Mouse (Mus musculus) forebrain, embryonic 11.5 days (tissue): ENCODE measurements around the gene Txlna. TPM values are rescaled to one million over a fixed set of nuclear protein-coding genes. Genes with fewer than 3 reads are reported as not detected.

ENCODE experiments used
- ATAC-seq: fragments of 200-750 bp; cut with Nextera tagmentation; replicated peaks from 2 replicates; pipeline ENCODE4 v1.8.0; 2017; ENCODE audit warnings: moderate TSS enrichment; ENCODE audit not compliant: low FRiP score
- DNase-seq: peaks from one replicate; pipeline ENCODE4 v3.0.0-alpha.2; 2017; ENCODE audit warnings: low spot score
- H3K27ac ChIP-seq: fragments of 300-500 bp; sonication (generic); 2 replicates; pipeline ENCODE4 v1.5.1; 2014; ENCODE audit warnings: low read depth, low read length
- H3K27me3 ChIP-seq: fragments of 300-500 bp; sonication (generic); 2 replicates; pipeline ENCODE4 v1.6.1; 2014; ENCODE audit warnings: mild to moderate bottlenecking, low read length, mixed read lengths; ENCODE audit not compliant: control insufficient read depth, insufficient read depth
- H3K36me3 ChIP-seq: fragments of 300-500 bp; sonication (generic); 2 replicates; pipeline ENCODE4 v1.6.1; 2014; ENCODE audit warnings: mild to moderate bottlenecking, low read length, moderate library complexity, mixed read lengths; ENCODE audit not compliant: control insufficient read depth, insufficient read depth
- H3K4me1 ChIP-seq: fragments of 300-500 bp; sonication (generic); replicated peaks from 2 replicates; pipeline ENCODE4 v1.6.1; 2014; ENCODE audit warnings: low read length, mixed read lengths; ENCODE audit not compliant: control insufficient read depth, insufficient read depth
- H3K4me2 ChIP-seq: fragments of 300-500 bp; sonication (generic); 2 replicates; pipeline ENCODE4 v1.6.1; 2014; ENCODE audit warnings: low read depth, mild to moderate bottlenecking, low read length, moderate library complexity, mixed read lengths; ENCODE audit not compliant: severe bottlenecking
- H3K4me3 ChIP-seq: fragments of 300-500 bp; sonication (generic); 2 replicates; pipeline ENCODE4 v1.5.1; 2014; ENCODE audit warnings: low read depth, low read length
- H3K9ac ChIP-seq: fragments of 300-500 bp; sonication (generic); 2 replicates; pipeline ENCODE4 v1.6.1; 2014; ENCODE audit warnings: low read length
- H3K9me3 ChIP-seq: fragments of 300-500 bp; sonication (generic); 2 replicates; pipeline ENCODE4 v1.6.1; 2016; ENCODE audit warnings: low read length, mixed read lengths; ENCODE audit not compliant: control insufficient read depth
- WGBS: fragments of 180-500 bp; shearing (Covaris S2); extraction: QIAGEN DNeasy Blood & Tissue Kit; methylation state at CpG from one replicate; pipeline ENCODE4 v1.1.7; 2014; 5-methylcytosine and 5-hydroxymethylcytosine counted together
- polyA plus RNA-seq: library from polyadenylated mRNA; unstranded; fragments of >200 nt; fragmentation: Nextera tagmentation; extraction: Ambion mirVana; gene quantifications from 2 replicates; pipeline ENCODE4 v1.2.1, GENCODE M21; 2014

Txlna gene
- polyA plus RNA-seq = 109 and 115 TPM in 2 replicates

DNA sequence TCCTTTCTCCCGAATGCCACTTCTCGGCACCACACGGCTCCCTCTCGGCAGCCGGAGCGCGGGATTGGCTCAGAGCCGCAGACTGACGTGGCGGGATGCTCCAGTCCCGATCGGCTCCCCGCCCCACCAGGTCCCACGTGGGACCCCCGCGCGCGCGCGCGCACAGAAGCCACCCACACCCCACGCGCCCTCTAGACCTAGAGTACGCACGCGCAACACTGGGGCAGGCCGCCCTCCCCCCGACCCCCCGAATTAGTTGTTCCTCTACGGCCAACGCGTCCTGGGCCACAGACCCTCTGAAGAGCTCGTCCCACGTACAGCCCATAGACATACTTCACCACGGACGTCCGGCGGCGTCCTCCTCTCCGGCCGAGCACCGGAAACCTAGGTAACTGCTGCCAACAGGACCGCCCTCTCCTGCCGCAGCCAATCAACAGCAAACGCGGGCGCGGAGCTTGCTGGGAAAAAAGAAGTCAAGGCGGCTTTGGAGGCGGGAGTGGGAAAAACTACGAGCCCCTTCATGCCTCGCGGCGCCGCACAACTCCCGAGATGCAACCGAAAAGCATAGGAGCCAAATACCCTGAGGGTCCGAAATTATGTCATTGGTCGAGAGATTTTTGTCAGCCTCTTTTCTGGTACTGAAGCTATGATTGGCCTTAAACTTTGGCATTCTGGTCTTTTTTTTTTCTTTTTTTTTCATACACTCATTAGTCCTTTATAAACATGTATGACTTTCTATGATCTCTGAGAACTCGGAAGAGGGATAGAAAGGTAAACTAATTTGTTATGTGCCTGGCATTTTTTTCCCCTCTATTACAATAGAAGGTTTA is at the start of gene Txlna:
Txlna (minus strand) TSS at position 428 of the 830 bp plus-strand sequence.
- Histone ChIP-seq H3K9me3 (no peaks in the 10 kb centered on the region), H3K4me2 (peak within 1 kb of the TSS; percentile 84), H3K27ac (peak within 1 kb of the TSS; percentile 89), H3K36me3 (peaks cover 18% of the 10 kb centered on the region; the same call in 1 of the 2 replicates), H3K27me3 (no peaks in the 10 kb centered on the region), H3K4me3 (peak within 1 kb of the TSS; percentile 58), H3K9ac (peak within 1 kb of the TSS; percentile 78), H3K4me1 (peaks cover 5% of the 10 kb centered on the region; the same call in 1 of the 2 replicates)
- under 1% methylated on average over 60 of the region's 60 CpGs for WGBS
- DNase-seq (peak; percentile 98), ATAC-seq (peak; percentile 95)

DNA sequence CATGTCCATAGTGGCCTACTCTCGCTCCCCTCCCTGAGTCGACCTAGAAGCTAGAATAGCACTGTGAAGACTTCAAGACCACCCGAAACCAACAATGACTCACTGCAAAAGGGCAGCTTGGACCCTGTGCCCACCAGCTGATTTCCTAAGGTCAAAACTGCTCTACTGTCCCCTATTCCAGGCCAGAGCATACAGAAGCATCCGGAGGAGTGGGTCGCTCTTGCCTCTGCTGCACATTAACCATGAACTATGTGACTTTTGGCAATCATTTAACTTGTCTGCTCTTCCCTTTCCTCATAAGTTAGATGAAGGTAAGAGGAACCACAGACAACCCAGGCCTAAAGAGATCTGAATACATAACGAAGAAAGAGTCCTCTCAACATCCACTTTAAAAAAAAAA is 43.7 kb upstream of the Txlna start:
- 96% methylated on average over 6 of the region's 6 CpGs for WGBS
- no peak overlapping the region for H3K9ac ChIP-seq
- ATAC-seq (no peak), DNase-seq (no peak)
- H3K4me3 ChIP-seq = no peak overlapping the region
- no peak overlapping the region for H3K27ac ChIP-seq
- no peaks in the 10 kb centered on the region for H3K4me1 ChIP-seq
- no peaks in the 10 kb centered on the region for H3K9me3 ChIP-seq
- no peak overlapping the region for H3K4me2 ChIP-seq
- peaks cover 20% of the 10 kb centered on the region; the same call in 1 of the 2 replicates for H3K36me3 ChIP-seq
- no peaks in the 10 kb centered on the region for H3K27me3 ChIP-seq

DNA sequence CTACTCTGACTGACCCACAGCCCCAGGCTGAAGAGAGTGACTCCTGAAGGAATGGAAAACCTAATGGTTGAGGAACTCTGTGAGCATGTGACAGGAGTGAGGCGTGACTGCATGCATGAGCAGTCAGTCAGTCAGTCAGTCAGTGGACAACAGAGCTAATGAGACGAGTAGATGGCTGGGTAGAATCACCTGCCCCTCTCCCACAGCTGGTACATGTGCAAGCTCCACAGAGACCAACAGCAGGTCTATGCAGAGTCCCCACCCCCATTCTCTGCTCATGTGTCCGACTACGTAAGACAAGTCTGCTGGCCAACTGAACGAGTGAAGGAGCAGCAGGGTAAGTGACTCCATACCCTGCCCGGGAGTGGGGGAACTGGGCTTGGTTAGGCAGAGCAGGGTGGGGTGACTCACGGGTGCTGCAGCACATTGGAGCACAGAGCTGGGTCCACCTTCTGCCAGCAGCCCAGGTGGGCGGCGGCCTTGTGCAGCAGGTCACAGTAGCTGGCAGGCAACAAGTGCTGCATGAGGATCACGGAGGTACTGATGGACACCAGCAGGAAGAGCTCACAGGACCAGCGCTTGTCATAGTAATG is 43.1 kb upstream of the Txlna start:
- Histone ChIP-seq H3K27me3 (no peaks in the 10 kb centered on the region), H3K9me3 (no peaks in the 10 kb centered on the region), H3K4me1 (no peaks in the 10 kb centered on the region), H3K9ac (no peak overlapping the region), H3K27ac (no peak overlapping the region), H3K36me3 (peaks cover 20% of the 10 kb centered on the region; the same call in 1 of the 2 replicates), H3K4me3 (no peak overlapping the region), H3K4me2 (no peak overlapping the region)
- DNase-seq = no peak
- WGBS = 91% methylated on average over 11 of the region's 11 CpGs
- no peak for ATAC-seq

DNA sequence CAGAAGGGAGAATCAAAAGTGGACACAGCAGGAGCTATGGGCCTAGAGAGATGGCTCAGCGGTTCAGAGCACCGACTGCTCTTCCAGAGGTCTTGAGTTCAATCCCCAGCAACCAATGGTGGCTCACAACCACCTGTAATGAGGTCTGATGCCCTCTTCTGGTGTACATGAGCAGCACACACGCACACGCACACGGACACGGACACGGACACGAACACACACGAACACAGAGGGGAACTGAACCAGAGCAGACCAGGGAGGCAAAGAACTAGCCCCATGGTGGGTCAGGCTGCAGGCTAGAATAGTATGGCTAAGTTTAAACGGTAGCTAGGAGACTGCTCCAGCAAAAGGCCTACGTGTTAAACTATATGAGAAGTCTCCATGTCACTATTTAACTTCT is 41.0 kb upstream of the Txlna start:
- Histone ChIP-seq H3K36me3 (peaks cover 18% of the 10 kb centered on the region; the same call in 1 of the 2 replicates), H3K27me3 (no peaks in the 10 kb centered on the region), H3K4me1 (no peaks in the 10 kb centered on the region), H3K9me3 (no peaks in the 10 kb centered on the region), H3K27ac (no peak overlapping the region), H3K4me3 (no peak overlapping the region), H3K4me2 (no peak overlapping the region), H3K9ac (no peak overlapping the region)
- DNase-seq = no peak
- ATAC-seq = no peak
- 95% methylated on average over 11 of the region's 11 CpGs for WGBS

DNA sequence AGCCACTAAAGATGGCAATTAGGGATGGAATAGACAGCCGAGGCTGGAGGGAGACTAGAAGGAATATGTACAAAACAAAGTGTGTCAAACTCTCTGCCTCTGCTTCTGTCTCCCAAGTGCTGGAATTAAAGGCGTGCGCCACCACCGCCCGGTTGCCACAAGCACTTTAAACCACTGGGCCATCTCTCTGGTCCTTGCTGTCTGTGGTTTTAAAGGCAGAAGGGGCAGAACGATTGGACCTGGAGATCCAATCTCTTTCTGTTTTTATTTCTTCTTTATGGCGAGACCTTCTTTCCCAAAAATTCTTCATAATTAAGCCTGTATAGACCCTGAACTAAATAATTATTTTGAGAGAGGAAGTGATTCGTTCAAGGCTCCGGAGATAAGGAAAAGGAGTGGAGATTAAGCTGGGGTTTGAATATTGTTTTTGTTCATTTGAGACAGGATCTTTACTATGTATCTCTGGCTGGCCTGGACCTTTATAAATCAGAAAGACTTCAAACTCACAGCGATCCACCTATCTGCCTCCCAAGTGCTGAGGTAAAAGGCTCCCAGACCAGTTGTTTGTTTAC is 32.1 kb upstream of the Txlna start:
- Histone ChIP-seq H3K4me2 (peak overlapping the region; percentile 86), H3K4me1 (peaks cover 4% of the 10 kb centered on the region; the same call in 1 of the 2 replicates), H3K4me3 (peak overlapping the region; percentile 97), H3K9me3 (no peaks in the 10 kb centered on the region), H3K36me3 (peaks cover 3% of the 10 kb centered on the region; the same call in 1 of the 2 replicates), H3K9ac (peak overlapping the region; percentile 95), H3K27me3 (no peaks in the 10 kb centered on the region), H3K27ac (no peak overlapping the region; the same call in 1 of the 2 replicates)
- WGBS = 13% methylated on average over 10 of the region's 10 CpGs
- DNase-seq = no peak
- ATAC-seq = no peak

DNA sequence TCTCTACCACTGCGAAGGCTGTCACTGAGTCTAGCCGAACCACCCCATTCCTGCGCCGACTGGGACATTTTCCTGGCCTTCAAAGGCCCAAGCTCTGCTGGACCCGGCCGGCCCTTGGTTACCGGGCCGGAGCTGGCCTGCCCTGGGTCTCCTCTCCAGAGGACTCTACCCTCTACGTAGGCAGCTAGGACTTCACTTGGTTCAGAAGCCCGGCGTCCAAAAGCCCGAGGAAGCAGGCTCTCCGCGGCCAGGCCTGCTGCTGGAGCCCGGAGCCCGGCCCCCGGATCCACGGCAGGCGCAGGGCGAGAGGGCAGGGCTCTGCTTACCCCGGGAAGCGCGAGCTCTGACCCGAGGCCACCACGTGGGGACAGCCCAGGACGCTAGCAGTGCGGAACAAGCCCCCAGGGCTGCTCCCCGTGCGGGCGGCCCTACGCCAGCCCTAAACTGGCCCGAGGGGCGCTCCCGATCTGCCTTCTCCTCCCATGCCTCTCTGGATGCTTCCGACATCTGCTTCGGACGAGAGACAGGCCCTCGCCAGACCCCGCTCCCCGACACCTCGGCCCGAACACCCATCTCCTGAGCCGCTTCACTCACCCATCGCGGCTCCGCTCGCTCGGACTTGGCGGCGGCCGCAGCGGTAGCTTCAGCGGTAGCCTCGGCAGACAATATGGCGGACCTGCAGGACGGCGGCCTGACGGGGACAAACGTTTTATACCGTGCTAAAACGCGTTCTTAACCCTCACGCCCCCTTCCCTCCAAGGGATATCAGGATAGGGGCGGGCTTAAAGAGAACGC is 31.4 kb upstream of the Txlna start, which contains the start of gene Kpna6:
Kpna6 (minus strand) TSS at position 685 of the 795 bp plus-strand sequence.
- no peaks in the 10 kb centered on the region for H3K9me3 ChIP-seq
- peaks cover 3% of the 10 kb centered on the region; the same call in 1 of the 2 replicates for H3K36me3 ChIP-seq
- peak within 1 kb of the TSS; percentile 73 for H3K27ac ChIP-seq
- H3K4me3 ChIP-seq = peak within 1 kb of the TSS; percentile 97
- peak; percentile 89 for ATAC-seq
- H3K27me3 ChIP-seq = no peaks in the 10 kb centered on the region
- H3K4me1 ChIP-seq = peaks cover 4% of the 10 kb centered on the region; the same call in 1 of the 2 replicates
- DNase-seq = peak; percentile 91
- peak within 1 kb of the TSS; percentile 86 for H3K4me2 ChIP-seq
- peak within 1 kb of the TSS; percentile 95 for H3K9ac ChIP-seq
- under 1% methylated on average over 62 of the region's 65 CpGs for WGBS

DNA sequence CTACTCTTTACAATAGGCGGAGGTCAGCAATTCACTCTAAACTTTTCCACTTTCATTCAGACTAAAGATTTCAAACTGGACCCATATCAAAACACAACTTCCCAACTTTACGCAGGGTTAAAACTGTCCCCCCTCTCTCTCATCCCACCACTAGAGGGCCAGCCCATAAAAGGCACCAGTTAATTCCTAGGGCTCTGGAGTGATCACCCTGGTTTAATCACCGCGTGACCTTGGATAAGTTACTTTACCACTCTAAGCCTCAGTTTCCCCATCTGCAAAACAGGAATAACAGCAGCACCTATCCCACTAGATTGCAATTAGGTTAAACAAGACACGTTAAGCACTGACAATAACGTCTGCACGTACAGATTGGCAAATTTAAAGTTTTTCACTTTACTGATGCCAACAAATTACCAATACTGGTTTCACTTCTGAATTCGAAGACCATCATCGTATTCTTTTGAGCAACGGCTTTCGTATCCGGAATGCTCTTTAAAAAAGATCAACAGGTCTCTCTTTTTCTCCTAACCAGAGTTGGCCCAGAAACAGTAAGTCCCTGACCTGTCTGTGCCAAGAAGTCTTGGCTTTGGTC is 30.7 kb upstream of the Txlna start:
- Histone ChIP-seq H3K9me3 (no peaks in the 10 kb centered on the region), H3K4me2 (peak overlapping the region; percentile 86), H3K4me3 (peak overlapping the region; percentile 97), H3K27ac (no peak overlapping the region), H3K9ac (peak overlapping the region; percentile 95), H3K27me3 (no peaks in the 10 kb centered on the region), H3K4me1 (peaks cover 4% of the 10 kb centered on the region; the same call in 1 of the 2 replicates), H3K36me3 (peaks cover 3% of the 10 kb centered on the region; the same call in 1 of the 2 replicates)
- WGBS = 7% methylated on average over 12 of the region's 12 CpGs
- peak; percentile 64 for DNase-seq
- 0 out of 2 replicates have a peak, but pooled peaks have one; percentile 62 for ATAC-seq
